Mouse (Mus musculus): ENCODE data around the gene Gm28053.

DNA sequence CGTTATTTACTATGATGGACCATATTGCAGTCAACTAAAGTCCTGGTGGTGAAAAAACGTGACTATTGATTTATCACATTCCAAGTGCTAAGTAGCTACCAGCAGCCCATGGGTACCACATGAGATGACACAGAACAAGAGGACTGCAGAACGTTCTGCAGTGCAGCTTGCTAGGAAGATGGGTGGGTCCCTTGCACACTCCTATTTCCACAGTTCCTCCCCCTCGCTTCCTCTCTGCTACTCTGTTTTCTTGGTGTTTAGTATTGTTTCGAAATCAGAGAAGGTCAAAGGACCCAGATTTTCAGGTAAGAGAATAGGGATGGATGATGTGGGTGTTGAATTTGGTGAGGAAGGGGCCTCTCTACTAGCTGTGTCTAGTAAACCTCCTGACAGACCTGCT is 34.1 kb upstream of the Gm28053 start, which contains the start of gene Gimap4:
- TF ChIP-seq CTCF (conservative IDR thresholded peaks at IDR 0.05; ENCODE audit: low read length), result no peak
- no peak for TF ChIP-seq NANOG (IDR thresholded peaks at IDR 0.05; ENCODE audit: borderline replicate concordance, low read length)

Measured in E14TG2a.4 (cell line).